Mouse (Mus musculus) gastrocnemius, adult 8-10 months (tissue): ENCODE data around the gene Tbc1d14. TPM values are rescaled to one million over a fixed set of nuclear protein-coding genes. Genes with fewer than 3 reads are reported as not detected.
A peak's percentile ranks its signal among the peaks of the same experiment; 100 is the strongest.

Source experiments
- DNase-seq, 2 experiments: peaks; one replicate each; pipeline ENCODE4 v3.0.0; 2022; ENCODE audit warnings: low spot score in 2 of 2
- total RNA-seq, 4 experiments: library from RNA; stranded (reverse); gene quantifications; 2 replicates each; pipeline ENCODE4 v1.2.4; 2022

Tbc1d14 gene
- 10 to 100 TPM; 13.9 to 15.2 (median 15.1) TPM for total RNA-seq

DNA sequence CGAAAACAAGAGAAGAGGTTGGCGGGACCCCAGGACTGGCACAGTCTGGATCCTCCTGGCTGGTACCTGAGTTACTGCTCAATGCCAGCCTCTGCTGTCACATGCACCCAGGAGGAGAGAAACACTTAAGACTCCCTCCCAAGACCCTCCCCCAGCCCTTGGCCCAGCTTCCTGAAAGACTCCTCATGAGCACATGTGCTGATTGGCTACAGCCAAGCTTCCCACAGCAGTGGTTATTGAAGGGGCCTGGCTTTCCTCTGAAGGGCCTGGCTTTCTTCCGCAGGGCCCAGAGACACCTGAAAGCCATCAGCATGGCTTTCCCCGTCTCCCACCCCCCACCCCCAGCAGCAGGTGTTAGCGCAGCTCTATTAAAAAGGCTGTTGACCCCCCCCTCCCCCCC is at the start of gene Tbc1d14:
Gene Tbc1d14, minus strand, starts transcription at position 101 of the 400 bp plus-strand sequence.
- DNase-seq = no peak

- no peak for DNase-seq
These were observed 32.5 kb upstream of the Tbc1d14 start for GRCm38 (mm10) chr5:36625612-36626011.

DNA sequence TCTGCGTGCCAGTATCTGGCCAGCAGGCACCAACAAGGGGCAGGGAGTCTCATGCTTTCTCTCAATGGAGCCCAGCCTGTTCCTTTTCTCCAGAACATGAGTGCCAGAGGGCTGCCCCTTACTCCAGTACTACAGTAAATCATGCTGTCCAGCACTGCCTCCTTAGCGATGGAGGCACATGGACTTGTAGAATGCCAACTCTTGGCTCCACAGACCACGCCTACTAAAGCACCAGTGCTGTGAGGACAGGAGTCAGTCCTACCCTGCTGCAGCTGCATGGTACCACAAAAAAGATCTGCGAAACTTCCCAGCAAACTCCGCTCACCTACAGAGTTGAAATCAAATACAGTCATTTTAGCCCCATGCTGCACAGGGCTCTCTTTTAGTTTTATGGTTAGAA is 30.6 kb upstream of the Tbc1d14 start:
- DNase-seq = no peak

GRCm38 (mm10) chr5:36621058-36621449 is 28.0 kb upstream of the Tbc1d14 start:
- DNase-seq = peak; percentile 28 to 29

GRCm38 (mm10) chr5:36620409-36621057 is 27.5 kb upstream of the Tbc1d14 start:
- DNase-seq = no peak

- no peak for DNase-seq
These were observed 25.8 kb upstream of the Tbc1d14 start for GRCm38 (mm10) chr5:36618890-36619289.

DNA sequence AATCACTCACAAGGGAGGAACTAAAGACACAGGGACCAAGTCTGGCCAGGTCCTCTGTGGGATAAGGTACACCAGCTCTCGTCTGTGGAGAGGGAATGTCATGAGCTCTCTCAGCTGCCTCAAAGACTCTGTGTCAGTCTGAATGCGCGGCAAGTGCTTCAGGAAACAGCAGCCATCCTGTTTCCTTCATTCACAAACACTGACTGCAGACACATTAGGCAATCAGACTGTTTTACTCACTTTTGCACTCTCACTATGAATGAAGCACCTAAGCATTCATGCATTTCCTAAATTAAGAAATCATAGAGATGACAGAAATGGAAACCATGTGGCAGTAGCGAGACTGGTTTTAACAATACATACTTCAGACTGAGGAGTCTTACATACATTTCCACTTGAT is 25.3 kb upstream of the Tbc1d14 start:
- no peak for DNase-seq

DNA sequence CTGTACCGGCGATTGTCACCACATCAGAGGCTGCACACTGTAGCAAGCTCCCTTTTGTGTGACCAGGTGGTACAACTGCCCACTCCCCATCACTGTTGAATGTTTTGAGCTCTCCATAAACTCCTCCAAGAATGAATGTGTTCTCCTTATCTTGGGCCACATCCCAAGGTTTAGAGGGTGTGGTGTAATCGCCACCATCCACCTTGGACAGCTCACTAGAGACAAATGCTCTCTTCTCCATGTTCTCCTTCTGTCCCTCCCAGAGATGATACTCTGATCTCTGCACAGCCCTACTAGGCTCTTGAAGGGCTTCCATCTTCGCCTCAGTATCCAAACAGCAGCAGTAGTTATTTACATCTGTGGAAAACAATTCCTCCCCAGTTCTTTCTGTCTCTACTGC is 21.0 kb upstream of the Tbc1d14 start:
- DNase-seq = no peak

GRCm38 (mm10) chr5:36608939-36609499 is 15.9 kb upstream of the Tbc1d14 start:
- no peak for DNase-seq

GRCm38 (mm10) chr5:36603031-36603430 is 10.0 kb upstream of the Tbc1d14 start:
- peak in 1 of 2 experiments; percentile 28 for DNase-seq

DNA sequence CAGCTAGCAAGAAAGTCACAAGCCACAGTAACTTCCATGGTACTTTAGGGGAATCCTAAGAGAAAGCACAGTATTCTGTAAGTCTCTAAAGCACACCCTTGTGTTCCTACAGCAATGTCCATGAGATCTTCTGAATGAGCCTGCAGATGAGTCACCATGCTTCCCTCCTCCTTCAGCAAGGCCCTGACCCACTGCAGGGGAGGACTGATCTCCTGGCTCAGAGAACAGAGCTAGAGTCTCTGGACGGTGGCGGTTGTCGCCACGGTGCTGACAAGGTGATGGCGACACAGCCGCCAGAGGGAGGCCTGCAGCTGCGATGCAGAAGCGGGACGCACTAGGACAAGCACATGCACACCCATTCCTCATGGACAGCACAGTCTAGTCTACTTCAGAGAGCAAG is 9.0 kb upstream of the Tbc1d14 start:
- no peak for DNase-seq

GRCm38 (mm10) chr5:36601492-36601891 is 8.4 kb upstream of the Tbc1d14 start:
- DNase-seq = no peak

GRCm38 (mm10) chr5:36598883-36599282 is 5.8 kb upstream of the Tbc1d14 start:
- DNase-seq = no peak

DNA sequence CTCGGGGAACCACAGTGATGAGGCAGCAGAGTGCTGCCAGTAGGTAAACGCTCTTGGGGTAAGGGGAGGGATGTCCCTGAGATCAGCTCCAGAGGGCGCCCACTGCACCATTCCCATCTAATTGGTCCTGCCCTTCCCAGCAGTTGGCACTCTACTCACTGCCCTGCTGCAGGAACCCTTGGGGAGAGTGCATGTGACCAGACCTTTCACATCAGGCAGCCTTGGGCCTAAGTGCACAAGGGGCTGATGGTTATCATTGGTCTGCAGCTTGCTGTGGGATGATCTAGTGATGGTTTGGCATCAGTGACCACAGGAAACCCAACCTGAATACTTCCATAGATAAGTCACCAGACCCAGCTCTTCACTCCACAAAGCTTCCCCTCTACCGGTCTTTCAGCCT is 4.6 kb upstream of the Tbc1d14 start:
- no peak for DNase-seq

GRCm38 (mm10) chr5:36596225-36596624 is 3.1 kb upstream of the Tbc1d14 start:
- no peak for DNase-seq

DNA sequence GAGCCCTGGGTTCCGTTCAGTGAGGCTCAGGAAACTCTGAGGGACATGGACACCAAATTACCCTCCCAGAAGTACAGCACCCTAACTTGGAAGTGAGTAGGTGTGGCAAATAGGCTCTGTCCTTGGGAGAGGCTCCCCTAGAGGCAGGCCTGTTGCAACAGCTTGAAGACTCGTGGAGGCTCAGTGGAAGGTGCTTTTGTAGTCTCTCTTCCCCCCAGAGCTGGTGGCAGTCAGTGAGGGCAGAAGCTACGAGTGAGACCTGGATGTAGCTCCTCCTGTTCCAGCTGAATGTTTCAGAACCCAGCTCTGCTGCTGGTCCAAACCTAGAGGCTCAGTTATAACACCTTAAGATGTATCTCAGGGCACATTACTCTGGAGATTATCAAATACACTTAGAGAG is 2.0 kb upstream of the Tbc1d14 start:
- DNase-seq = no peak

GRCm38 (mm10) chr5:36594344-36594743 is 1.3 kb upstream of the Tbc1d14 start:
- no peak for DNase-seq

DNA sequence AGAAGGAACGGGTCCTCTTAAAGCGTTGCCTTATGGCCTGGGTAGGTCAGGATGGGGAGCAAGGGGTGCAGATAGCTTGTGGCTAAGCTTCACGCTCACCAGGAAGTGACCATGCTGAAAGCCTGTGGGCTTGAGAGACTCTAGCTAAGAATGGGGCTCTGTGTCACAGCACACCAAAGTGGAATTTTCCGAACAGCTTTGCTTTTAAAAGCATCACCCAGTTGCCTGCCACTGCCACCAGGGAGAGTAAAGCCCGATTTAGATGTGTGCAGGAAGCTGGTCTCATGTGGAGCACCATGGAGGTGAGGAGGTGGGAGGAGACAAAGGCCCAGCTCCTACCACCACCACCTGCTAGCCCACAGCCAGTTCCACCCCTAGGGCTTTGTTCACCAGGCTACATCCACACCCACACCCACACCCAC is 2.6 kb downstream of the Tbc1d14 start:
- no peak for DNase-seq

- no peak for DNase-seq
These were observed 8.8 kb downstream of the Tbc1d14 start for GRCm38 (mm10) chr5:36584299-36584698.

- peak; percentile 99 to 100 for DNase-seq
These were observed 11.0 kb downstream of the Tbc1d14 start for GRCm38 (mm10) chr5:36581924-36582642.

DNA sequence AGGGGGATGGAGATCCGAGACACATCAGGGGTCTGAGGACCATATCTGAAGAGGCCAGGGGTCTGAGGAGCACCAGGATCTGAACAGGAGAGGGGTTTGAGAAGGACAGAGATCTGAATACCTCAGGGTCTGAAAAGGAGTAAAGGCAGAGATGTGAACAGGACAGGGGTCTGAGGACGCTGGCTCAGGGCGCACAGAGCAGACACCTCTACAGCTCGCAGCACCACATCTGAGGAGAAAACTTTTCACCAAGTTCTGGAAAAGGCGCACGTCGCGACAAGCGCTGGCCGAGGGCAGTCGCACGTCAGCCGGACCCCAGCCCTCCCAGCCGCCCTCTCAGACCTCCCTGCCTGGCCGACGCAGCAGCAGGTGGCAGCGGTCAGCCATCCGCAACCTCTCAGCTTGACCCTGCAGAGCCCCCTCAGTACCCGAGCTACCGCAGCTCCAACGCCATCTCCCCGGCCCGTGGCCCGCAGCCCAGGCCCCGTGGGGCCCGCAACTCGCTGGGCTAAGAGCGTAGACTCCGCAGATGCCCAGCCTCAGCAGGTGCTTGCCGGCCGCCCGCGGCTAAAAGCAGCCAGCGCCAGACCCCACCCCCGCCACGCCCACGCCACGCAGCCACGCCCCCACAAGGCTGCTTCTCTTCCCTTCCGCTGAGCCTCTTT is 11.7 kb downstream of the Tbc1d14 start:
- no peak for DNase-seq

- no peak for DNase-seq
These were observed 13.1 kb downstream of the Tbc1d14 start for GRCm38 (mm10) chr5:36579967-36580366.
